Mouse (Mus musculus): Measurements from ENCODE around the gene Fnbp1l. TPM values are rescaled to one million over a fixed set of nuclear protein-coding genes. Genes with fewer than 3 reads are reported as not detected.

Fnbp1l gene
- total and polyA plus RNA-seq, 3 experiments = 1.5 to 2.0 (median 2.0) TPM

DNA sequence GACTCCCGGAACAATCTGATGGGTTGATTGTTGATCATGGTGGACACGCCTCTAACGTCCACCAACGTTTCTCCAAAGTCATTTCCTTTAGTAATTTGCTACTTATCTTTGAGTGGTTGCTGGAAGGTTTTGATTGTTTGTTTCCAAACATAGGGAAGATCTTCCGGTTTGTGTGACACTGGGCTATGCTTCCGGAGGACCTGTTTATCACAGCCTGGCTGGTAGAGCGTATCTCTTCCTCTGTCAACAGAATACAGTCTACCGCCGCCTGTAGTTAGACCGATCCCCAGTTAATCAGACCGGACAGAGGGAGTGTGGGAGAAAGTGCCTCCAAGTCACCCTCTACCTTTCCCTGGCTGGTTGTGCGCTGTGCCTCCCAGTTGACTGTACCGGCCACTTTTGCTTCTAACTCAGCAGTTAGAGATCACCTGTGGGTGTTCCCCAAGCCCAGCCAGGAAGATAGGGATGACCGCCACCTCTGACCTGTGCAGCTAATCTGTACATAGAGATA is 109.2 kb downstream of the Fnbp1l start:
- dilution Hi-C loops (cut with MboI; ENCODE audit: extremely low pct_ligation_motif_present, extremely low pct_unique_long_range_greater_than_20kb, low sequenced_read_pairs) = no loop called here
- Histone ChIP-seq H3K79me2 (replicated peaks; ENCODE audit: control insufficient read depth, extremely low read depth, insufficient read depth, poor library complexity, severe bottlenecking) (peaks cover 2% of the 10 kb centered on the region; the same call in 1 of the 2 replicates), H3K27ac (ENCODE audit: insufficient read depth, low read depth) (no peak overlapping the region), H3K9me3 (replicated peaks; ENCODE audit: low read length) (no peaks in the 10 kb centered on the region), H3K4me1 (ENCODE audit: control insufficient read depth in 1 of 2, insufficient read depth in 2 of 2) (no peaks in the 10 kb centered on the region), H3K4me3 (replicated peaks in 1 of 3; ENCODE audit: low read depth in 2 of 3, low read length in 2 of 3, poor library complexity in 1 of 3) (no peak overlapping the region), H3K4me2 (ENCODE audit: insufficient read depth, low read depth, poor library complexity, severe bottlenecking) (no peak overlapping the region), H3K36me3 (replicated peaks in 1 of 2; ENCODE audit: control insufficient read depth in 1 of 2, insufficient read depth in 1 of 2, low read length in 1 of 2) (peaks cover 79 to 90% of the 10 kb centered on the region in 2 experiments), H3K27me3 (replicated peaks) (no peaks in the 10 kb centered on the region), H3K9ac (ENCODE audit: insufficient read depth, low read depth) (no peak overlapping the region)
- DNase-seq (ENCODE audit: extremely low read depth) = no peak
- TF ChIP-seq PAX5 (IDR thresholded peaks at IDR 0.05; ENCODE audit: low read length) = no peak
- TF ChIP-seq USF1 (IDR thresholded peaks at IDR 0.05; ENCODE audit: low read depth, low read length) = no peak
- TF ChIP-seq JUND (conservative IDR thresholded peaks at IDR 0.05; ENCODE audit: low read depth, low read length) = no peak
- no peak for TF ChIP-seq MYC (IDR thresholded peaks at IDR 0.05; ENCODE audit: low read depth, low read length)
- no peak for TF ChIP-seq MAX (IDR thresholded peaks at IDR 0.05; ENCODE audit: low read length)
- TF ChIP-seq CHD2 (IDR thresholded peaks at IDR 0.05; ENCODE audit: low read length) = no peak
- no peak for TF ChIP-seq TBP (conservative IDR thresholded peaks at IDR 0.05; ENCODE audit: low read depth, low read length)
- no peak for TF ChIP-seq KAT2A (IDR thresholded peaks at IDR 0.05; ENCODE audit: insufficient replicate concordance, low read length)
- TF ChIP-seq CHD1 (IDR thresholded peaks at IDR 0.05; ENCODE audit: low read depth, low read length) = no peak
- TF ChIP-seq SMC3 (IDR thresholded peaks at IDR 0.05; ENCODE audit: low read depth, low read length) = no peak
- TF ChIP-seq UBTF (IDR thresholded peaks at IDR 0.05; ENCODE audit: low read depth, low read length) = no peak
- no peak for TF ChIP-seq ZNF384 (IDR thresholded peaks at IDR 0.05; ENCODE audit: low read depth, low read length)
- no peak for TF ChIP-seq RAD21 (IDR thresholded peaks at IDR 0.05; ENCODE audit: low read depth, low read length)
- no peak for TF ChIP-seq USF2 (conservative IDR thresholded peaks at IDR 0.05; ENCODE audit: low read depth, low read length)
- no peak for TF ChIP-seq ZC3H11A (IDR thresholded peaks at IDR 0.05; ENCODE audit: low read depth, low read length)
- no peak for TF ChIP-seq MEF2A (IDR thresholded peaks at IDR 0.05; ENCODE audit: borderline replicate concordance, low read depth, low read length)
- TF ChIP-seq CTCF (conservative IDR thresholded peaks at IDR 0.05 in 1 of 2, IDR thresholded peaks at IDR 0.05 in 1 of 2; ENCODE audit: low read depth in 2 of 2, low read length in 2 of 2) = no peak
- no peak for TF ChIP-seq BHLHE40 (IDR thresholded peaks at IDR 0.05; ENCODE audit: low read depth, low read length)
- in situ Hi-C loops (cut with MboI; ENCODE audit: low pct_ligation_motif_present, low pct_unique_long_range_greater_than_20kb, low sequenced_read_pairs) = no loop called here

GRCm38 (mm10) chr3:122509534-122510239 is 109.8 kb downstream of the Fnbp1l start:
- no peak overlapping the region for H3K9ac ChIP-seq (ENCODE audit: insufficient read depth, low read depth)
- peaks cover 76 to 90% of the 10 kb centered on the region in 2 experiments for H3K36me3 ChIP-seq (replicated peaks in 1 of 2; ENCODE audit: control insufficient read depth in 1 of 2, insufficient read depth in 1 of 2, low read length in 1 of 2)
- in situ Hi-C loops (cut with MboI; ENCODE audit: low pct_ligation_motif_present, low pct_unique_long_range_greater_than_20kb, low sequenced_read_pairs) (no loop called here), dilution Hi-C loops (cut with MboI; ENCODE audit: extremely low pct_ligation_motif_present, extremely low pct_unique_long_range_greater_than_20kb, low sequenced_read_pairs) (no loop called here)
- no peak overlapping the region for H3K4me2 ChIP-seq (ENCODE audit: insufficient read depth, low read depth, poor library complexity, severe bottlenecking)
- TF ChIP-seq TBP (conservative IDR thresholded peaks at IDR 0.05; ENCODE audit: low read depth, low read length) (no peak), UBTF (IDR thresholded peaks at IDR 0.05; ENCODE audit: low read depth, low read length) (no peak), CHD1 (IDR thresholded peaks at IDR 0.05; ENCODE audit: low read depth, low read length) (no peak), PAX5 (IDR thresholded peaks at IDR 0.05; ENCODE audit: low read length) (no peak), POLR2A (IDR thresholded peaks at IDR 0.05; ENCODE audit: low read depth, low read length) (no peak), CHD2 (IDR thresholded peaks at IDR 0.05; ENCODE audit: low read length) (no peak), ZC3H11A (IDR thresholded peaks at IDR 0.05; ENCODE audit: low read depth, low read length) (no peak), JUN (IDR thresholded peaks at IDR 0.05; ENCODE audit: insufficient read depth, low read depth, low read length) (no peak), NELFE (IDR thresholded peaks at IDR 0.05; ENCODE audit: low read depth, low read length) (no peak), MEF2A (IDR thresholded peaks at IDR 0.05; ENCODE audit: borderline replicate concordance, low read depth, low read length) (no peak), JUND (conservative IDR thresholded peaks at IDR 0.05; ENCODE audit: low read depth, low read length) (no peak), ZNF384 (IDR thresholded peaks at IDR 0.05; ENCODE audit: low read depth, low read length) (no peak), EP300 (IDR thresholded peaks at IDR 0.05; ENCODE audit: low read length) (no peak), USF1 (IDR thresholded peaks at IDR 0.05; ENCODE audit: low read depth, low read length) (no peak), USF2 (conservative IDR thresholded peaks at IDR 0.05; ENCODE audit: low read depth, low read length) (no peak), BHLHE40 (IDR thresholded peaks at IDR 0.05; ENCODE audit: low read depth, low read length) (no peak), MAFK (IDR thresholded peaks at IDR 0.05; ENCODE audit: insufficient replicate concordance, low read length) (no peak), POLR2AphosphoS2 (IDR thresholded peaks at IDR 0.05; ENCODE audit: low read depth, low read length) (no peak)
- no peak overlapping the region for H3K4me3 ChIP-seq (replicated peaks in 1 of 3; ENCODE audit: low read depth in 2 of 3, low read length in 2 of 3, poor library complexity in 1 of 3)
- no peaks in the 10 kb centered on the region for H3K9me3 ChIP-seq (replicated peaks; ENCODE audit: low read length)
- H3K79me2 ChIP-seq (replicated peaks; ENCODE audit: control insufficient read depth, extremely low read depth, insufficient read depth, poor library complexity, severe bottlenecking) = peaks cover 2% of the 10 kb centered on the region; the same call in 1 of the 2 replicates
- no peaks in the 10 kb centered on the region for H3K27me3 ChIP-seq (replicated peaks)
- H3K27ac ChIP-seq (ENCODE audit: insufficient read depth, low read depth) = no peak overlapping the region
- no peaks in the 10 kb centered on the region for H3K4me1 ChIP-seq (ENCODE audit: control insufficient read depth in 1 of 2, insufficient read depth in 2 of 2)
- no peak for DNase-seq (ENCODE audit: extremely low read depth)

Measured in CH12.LX (cell line).